27 mouse cellular contexts compared by ENCODE assay signal in genomic region chr1:23576150-23576549, GRCm38 (mm10).
A peak's percentile ranks its signal among the peaks of the same experiment; 100 is the strongest.
DNase-seq lines count a peak whose midpoint lies in the region; ATAC-seq lines count a peak whose summit lies in the region.
"Had no signal": no experiment of that assay in that cellular context is flagged by ENCODE, and none has a peak within 500 bp of the region (broad histone marks: within the 10 kb centered on the region; RNA-seq: fewer than 3 reads in every experiment).

No protein-coding gene starts in this region.

- no peaks in the 10 kb centered on the region for H3K9me3 ChIP-seq in forebrain, embryonic 14.5 days (replicated peaks; ENCODE audit: control insufficient read depth, low read length)
- no peaks in the 10 kb centered on the region for H3K9me3 ChIP-seq in forebrain, embryonic 12.5 days
- H3K9me3 ChIP-seq in midbrain, embryonic 16.5 days (replicated peaks; ENCODE audit: control insufficient read depth, low read length, poor library complexity, severe bottlenecking), result no peaks in the 10 kb centered on the region
- H3K9me3 ChIP-seq in midbrain, embryonic 14.5 days (ENCODE audit: control insufficient read depth, low read length), result no peaks in the 10 kb centered on the region
- no peaks in the 10 kb centered on the region for H3K9me3 ChIP-seq in forebrain, embryonic 16.5 days (ENCODE audit: control insufficient read depth, low read length)
- H3K9me3 ChIP-seq in neural tube, embryonic 15.5 days (replicated peaks), result no peaks in the 10 kb centered on the region
- H3K9me3 ChIP-seq: embryonic facial prominence, embryonic 10.5 days; embryonic facial prominence, embryonic 13.5 days; G1E; hindbrain, embryonic 13.5 days; intestine, embryonic 15.5 days had no signal

- ATAC-seq in forebrain, embryonic 14.5 days, result peak; percentile 50; the same call in 1 of the 2 replicates
- ATAC-seq in forebrain, embryonic 12.5 days (ENCODE audit: low FRiP score), result no peak
- ATAC-seq in midbrain, embryonic 16.5 days, result peak; percentile 45; the same call in 1 of the 2 replicates
- ATAC-seq in midbrain, embryonic 14.5 days (ENCODE audit: low FRiP score, low TSS enrichment), result no peak
- ATAC-seq in forebrain, embryonic 16.5 days, result peak; percentile 83
- ATAC-seq in neural tube, embryonic 15.5 days (ENCODE audit: low FRiP score), result peak; percentile 41; the same call in 1 of the 2 replicates
- ATAC-seq: hindbrain, embryonic 16.5 days; intestine, embryonic 15.5 days; Patski had no signal

- peak; percentile 25 for DNase-seq in forebrain, embryonic 14.5 days (ENCODE audit: low spot score)
- DNase-seq in midbrain, embryonic 14.5 days, result no peak
- DNase-seq in spleen, postnatal 36 days (ENCODE audit: low spot score in 2 of 2), result no peak
- DNase-seq: adrenal gland, postnatal 10 days; adrenal gland, postnatal 36 days; B cell, adult 2 months; cerebellum, adult 11-12 months; cerebellum, adult 8-10 months; cerebellum, postnatal 36 days; embryo, embryonic 11 days; gastrocnemius, adult 2 months; gastrocnemius, postnatal 14 days; heart, adult 11 months had no signal

- 52% methylated on average over 5 of the region's 5 CpGs for WGBS in forebrain, embryonic 14.5 days
- 66% methylated on average over 5 of the region's 5 CpGs for WGBS in forebrain, embryonic 12.5 days
- WGBS in midbrain, embryonic 16.5 days, result 53% methylated on average over 5 of the region's 5 CpGs
- 60% methylated on average over 5 of the region's 5 CpGs for WGBS in midbrain, embryonic 14.5 days
- WGBS in forebrain, embryonic 16.5 days, result 39% methylated on average over 5 of the region's 5 CpGs
- WGBS in neural tube, embryonic 15.5 days, result 59% methylated on average over 5 of the region's 5 CpGs

- no peak overlapping the region for H3K9ac ChIP-seq in forebrain, embryonic 14.5 days (ENCODE audit: low read length)
- H3K9ac ChIP-seq in forebrain, embryonic 12.5 days, result no peak overlapping the region
- H3K9ac ChIP-seq in midbrain, embryonic 16.5 days (ENCODE audit: low read depth, low read length), result no peak overlapping the region
- H3K9ac ChIP-seq in midbrain, embryonic 14.5 days (replicated peaks; ENCODE audit: low read length), result no peak overlapping the region
- H3K9ac ChIP-seq in forebrain, embryonic 16.5 days (replicated peaks; ENCODE audit: low read depth, low read length), result no peak overlapping the region
- H3K9ac ChIP-seq in neural tube, embryonic 15.5 days (replicated peaks), result no peak overlapping the region
- H3K9ac ChIP-seq: embryonic facial prominence, embryonic 13.5 days; hindbrain, embryonic 13.5 days; intestine, embryonic 15.5 days had no signal

- no peaks in the 10 kb centered on the region for H3K27me3 ChIP-seq in forebrain, embryonic 14.5 days (replicated peaks; ENCODE audit: control insufficient read depth, insufficient read depth, low read length)
- no peaks in the 10 kb centered on the region for H3K27me3 ChIP-seq in forebrain, embryonic 12.5 days
- no peaks in the 10 kb centered on the region; the same call in 1 of the 2 replicates for H3K27me3 ChIP-seq in midbrain, embryonic 16.5 days (ENCODE audit: control insufficient read depth, insufficient read depth, low read depth, low read length)
- no peaks in the 10 kb centered on the region for H3K27me3 ChIP-seq in midbrain, embryonic 14.5 days (ENCODE audit: control insufficient read depth, insufficient read depth, low read length)
- no peaks in the 10 kb centered on the region for H3K27me3 ChIP-seq in forebrain, embryonic 16.5 days (replicated peaks; ENCODE audit: control insufficient read depth, insufficient read depth, low read length)
- no peaks in the 10 kb centered on the region for H3K27me3 ChIP-seq in neural tube, embryonic 15.5 days (replicated peaks)
- H3K27me3 ChIP-seq: CH12.LX; embryonic facial prominence, embryonic 13.5 days; hindbrain, embryonic 13.5 days; intestine, embryonic 15.5 days had no signal

- H3K4me1 ChIP-seq in forebrain, embryonic 14.5 days (ENCODE audit: control insufficient read depth, insufficient read depth, low read length), result no peaks in the 10 kb centered on the region; the same call in 1 of the 2 replicates
- no peaks in the 10 kb centered on the region for H3K4me1 ChIP-seq in forebrain, embryonic 12.5 days
- no peaks in the 10 kb centered on the region for H3K4me1 ChIP-seq in midbrain, embryonic 16.5 days (ENCODE audit: control insufficient read depth, insufficient read depth, low read length)
- no peaks in the 10 kb centered on the region for H3K4me1 ChIP-seq in midbrain, embryonic 14.5 days (ENCODE audit: control insufficient read depth, insufficient read depth, low read length)
- H3K4me1 ChIP-seq in forebrain, embryonic 16.5 days (replicated peaks; ENCODE audit: control insufficient read depth, insufficient read depth, low read length), result peaks cover 11% of the 10 kb centered on the region; the same call in 1 of the 2 replicates
- H3K4me1 ChIP-seq in neural tube, embryonic 15.5 days, result no peaks in the 10 kb centered on the region; the same call in 1 of the 2 replicates
- H3K4me1 ChIP-seq: embryonic facial prominence, embryonic 10.5 days; embryonic facial prominence, embryonic 13.5 days; hindbrain, embryonic 13.5 days; intestine, embryonic 15.5 days had no signal

- H3K4me2 ChIP-seq in forebrain, embryonic 14.5 days (ENCODE audit: low read length), result no peak overlapping the region
- no peak overlapping the region for H3K4me2 ChIP-seq in forebrain, embryonic 12.5 days
- H3K4me2 ChIP-seq in midbrain, embryonic 16.5 days (ENCODE audit: low read length), result no peak overlapping the region
- no peak overlapping the region for H3K4me2 ChIP-seq in midbrain, embryonic 14.5 days (ENCODE audit: low read length)
- no peak overlapping the region for H3K4me2 ChIP-seq in forebrain, embryonic 16.5 days (ENCODE audit: low read length)
- no peak overlapping the region for H3K4me2 ChIP-seq in neural tube, embryonic 15.5 days
- H3K4me2 ChIP-seq: embryonic facial prominence, embryonic 13.5 days; heart, embryonic 11.5 days; hindbrain, embryonic 13.5 days; intestine, embryonic 15.5 days had no signal

- no peak overlapping the region for H3K4me3 ChIP-seq in forebrain, embryonic 14.5 days (ENCODE audit: low read depth, low read length)
- no peak overlapping the region for H3K4me3 ChIP-seq in forebrain, embryonic 12.5 days (replicated peaks)
- no peak overlapping the region for H3K4me3 ChIP-seq in midbrain, embryonic 16.5 days (ENCODE audit: low read depth, low read length)
- H3K4me3 ChIP-seq in midbrain, embryonic 14.5 days (replicated peaks; ENCODE audit: low read depth, low read length), result no peak overlapping the region
- H3K4me3 ChIP-seq in forebrain, embryonic 16.5 days (replicated peaks; ENCODE audit: low read length), result no peak overlapping the region
- no peak overlapping the region for H3K4me3 ChIP-seq in neural tube, embryonic 15.5 days (replicated peaks)
- H3K4me3 ChIP-seq: embryonic facial prominence, embryonic 10.5 days; embryonic facial prominence, embryonic 13.5 days; erythroblast, embryonic 14.5 days; gastrocnemius, adult 2 months; hindbrain, embryonic 13.5 days; intestine, embryonic 15.5 days had no signal

- H3K27ac ChIP-seq in forebrain, embryonic 14.5 days (ENCODE audit: low read depth, low read length), result no peak overlapping the region
- H3K27ac ChIP-seq in forebrain, embryonic 12.5 days, result no peak overlapping the region
- H3K27ac ChIP-seq in midbrain, embryonic 16.5 days (ENCODE audit: low read length), result no peak overlapping the region
- no peak overlapping the region for H3K27ac ChIP-seq in midbrain, embryonic 14.5 days (replicated peaks; ENCODE audit: low read depth, low read length)
- peak overlapping the region; percentile 27 for H3K27ac ChIP-seq in forebrain, embryonic 16.5 days (ENCODE audit: low read length)
- H3K27ac ChIP-seq in neural tube, embryonic 15.5 days (replicated peaks), result no peak overlapping the region
- H3K27ac ChIP-seq: embryonic facial prominence, embryonic 10.5 days; embryonic facial prominence, embryonic 13.5 days; gastrocnemius, adult 2 months; hindbrain, embryonic 13.5 days; intestine, embryonic 15.5 days had no signal

- no peaks in the 10 kb centered on the region for H3K36me3 ChIP-seq in forebrain, embryonic 14.5 days (ENCODE audit: control insufficient read depth, insufficient read depth, low read length)
- H3K36me3 ChIP-seq in forebrain, embryonic 12.5 days (replicated peaks), result no peaks in the 10 kb centered on the region
- H3K36me3 ChIP-seq in midbrain, embryonic 16.5 days (ENCODE audit: control insufficient read depth, insufficient read depth, low read length), result no peaks in the 10 kb centered on the region
- no peaks in the 10 kb centered on the region for H3K36me3 ChIP-seq in midbrain, embryonic 14.5 days (ENCODE audit: control insufficient read depth, insufficient read depth, low read length)
- H3K36me3 ChIP-seq in forebrain, embryonic 16.5 days (ENCODE audit: control insufficient read depth, insufficient read depth), result no peaks in the 10 kb centered on the region
- H3K36me3 ChIP-seq in neural tube, embryonic 15.5 days, result no peaks in the 10 kb centered on the region
- H3K36me3 ChIP-seq: embryonic facial prominence, embryonic 10.5 days; embryonic facial prominence, embryonic 13.5 days; G1E; hindbrain, embryonic 13.5 days; intestine, embryonic 15.5 days had no signal

Comparison
In these comparisons a context has a peak if more than half of its experiments do, and no peak if none do; other contexts are left out.
1. ATAC-seq: peak in forebrain, embryonic 14.5 days (single experiment), midbrain, embryonic 16.5 days (single experiment), forebrain, embryonic 16.5 days (single experiment) and neural tube, embryonic 15.5 days (single experiment); none in forebrain, embryonic 12.5 days (single experiment) and midbrain, embryonic 14.5 days (single experiment).